22 mouse cellular contexts compared by ENCODE assay signal in the genomic region with DNA sequence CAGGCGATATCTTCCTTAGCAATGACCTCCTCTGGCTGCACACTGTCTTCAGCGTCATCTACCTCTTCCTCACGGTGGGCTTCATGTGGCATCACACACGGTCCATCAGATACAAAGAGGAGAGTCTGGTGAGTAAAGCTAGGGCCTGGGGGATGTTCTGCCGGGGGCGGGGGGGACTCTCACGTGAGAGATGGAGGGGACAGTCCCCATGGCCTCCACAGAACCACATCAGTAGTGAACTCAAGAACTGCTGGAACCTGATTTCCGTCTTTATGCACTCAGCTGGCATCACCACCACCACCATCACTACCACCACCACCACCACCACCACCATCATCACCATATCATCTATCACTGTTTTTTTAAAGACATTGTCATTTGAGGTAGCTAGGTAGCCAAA. TPM values are rescaled to one million over a fixed set of nuclear protein-coding genes. Genes with fewer than 3 reads are reported as not detected.
DNase-seq lines count a peak whose midpoint lies in the region; ATAC-seq lines count a peak whose summit lies in the region.
"Had no signal": no experiment of that assay in that cellular context is flagged by ENCODE, and none has a peak within 500 bp of the region (broad histone marks: within the 10 kb centered on the region; RNA-seq: fewer than 3 reads in every experiment).

No protein-coding gene starts in this region.

- 0 out of 2 replicates have a peak, but pooled peaks cover 5% of the 10 kb centered on the region for H3K4me1 ChIP-seq in kidney, embryonic 16.5 days (ENCODE audit: insufficient read depth, low read length)
- H3K4me1 ChIP-seq: forebrain, embryonic 13.5 days; heart, embryonic 10.5 days; hindbrain, embryonic 13.5 days had no signal

- H3K27ac ChIP-seq in kidney, embryonic 16.5 days (ENCODE audit: low read length), result 0 out of 2 replicates have a peak overlapping the region, but pooled peaks have one; percentile 9
- H3K27ac ChIP-seq: forebrain, embryonic 10.5 days; forebrain, embryonic 13.5 days; heart, adult 2 months; heart, embryonic 10.5 days; hindbrain, embryonic 10.5 days; hindbrain, embryonic 13.5 days had no signal

- no peak overlapping the region for H3K4me2 ChIP-seq in kidney, embryonic 16.5 days (replicated peaks; ENCODE audit: low read depth, low read length)
- H3K4me2 ChIP-seq: forebrain, embryonic 13.5 days; hindbrain, embryonic 13.5 days had no signal

- H3K27me3 ChIP-seq in kidney, embryonic 16.5 days (ENCODE audit: insufficient read depth, low read length), result no peaks in the 10 kb centered on the region
- H3K27me3 ChIP-seq: forebrain, embryonic 13.5 days; hindbrain, embryonic 13.5 days had no signal

- H3K9ac ChIP-seq in kidney, embryonic 16.5 days (replicated peaks; ENCODE audit: low read length), result no peak overlapping the region
- H3K9ac ChIP-seq: forebrain, embryonic 13.5 days; hindbrain, embryonic 13.5 days had no signal

- H3K4me3 ChIP-seq in kidney, embryonic 16.5 days (ENCODE audit: low read length), result no peak overlapping the region
- H3K4me3 ChIP-seq: forebrain, embryonic 10.5 days; forebrain, embryonic 13.5 days; heart, adult 2 months; heart, embryonic 10.5 days; hindbrain, embryonic 10.5 days; hindbrain, embryonic 13.5 days had no signal

- WGBS in kidney, embryonic 16.5 days, result 91% methylated on average over 8 of the region's 8 CpGs

- ATAC-seq in kidney, embryonic 16.5 days (ENCODE audit: low FRiP score, low TSS enrichment), result no peak
- peak; percentile 71 for ATAC-seq in CD4-positive, CD25-positive, alpha-beta regulatory T cell, adult 4 months
- ATAC-seq: forebrain, embryonic 13.5 days; forebrain, embryonic 16.5 days; hindbrain, embryonic 16.5 days; inflammation-experienced regulatory T-cells, adult 6 months had no signal

- peaks cover 7% of the 10 kb centered on the region; the same call in 1 of the 2 replicates for H3K36me3 ChIP-seq in kidney, embryonic 16.5 days (ENCODE audit: insufficient read depth, low read length)
- H3K36me3 ChIP-seq: forebrain, embryonic 10.5 days; hindbrain, embryonic 10.5 days; hindbrain, embryonic 13.5 days had no signal

- DNase-seq in kidney, adult 18-20 months, result no peak
- DNase-seq in CD4-positive helper T cell, adult 2 months (ENCODE audit: low read depth, low spot score), result peak; percentile 35
- DNase-seq in induced T-regulatory cell, adult 2 months (ENCODE audit: low read depth), result peak; percentile 47
- DNase-seq in layer of hippocampus, adult 11-12 months (ENCODE audit: low spot score), result no peak
- no peak for DNase-seq in urinary bladder, adult 2 months (ENCODE audit: low spot score)
- DNase-seq: B cell, adult 2 months; cerebellum, adult 18-20 months; cerebellum, adult 9-10 months; cerebellum, postnatal 14 days; gastrocnemius, postnatal 10 days; gastrocnemius, postnatal 36 days had no signal

- H3K9me3 ChIP-seq in kidney, embryonic 16.5 days (ENCODE audit: low read length), result no peaks in the 10 kb centered on the region
- H3K9me3 ChIP-seq: forebrain, embryonic 10.5 days; forebrain, embryonic 13.5 days; heart, embryonic 10.5 days; hindbrain, embryonic 10.5 days; hindbrain, embryonic 13.5 days had no signal

RNA-seq across cellular contexts. Expression of gene Tmem63a, which starts 14.3 kb away (rescaled TPM):
- polyA plus RNA-seq in kidney, embryonic 16.5 days (2015; fragmentation: Nextera tagmentation; extraction: Ambion mirVana), result 11.8 and 13.1 TPM in 2 replicates
- 10 to 100 TPM; 17.2 to 34.7 TPM for polyA plus RNA-seq in CD4-positive, CD25-positive, alpha-beta regulatory T cell, adult 4 months (2017; shearing (Covaris generic))
- 72.8 and 80.0 TPM in 2 replicates for polyA plus RNA-seq in urinary bladder, adult 2 months (2012; rRNA removed)

RNA-seq across cellular contexts. Expression of gene Lefty1, which starts 21.6 kb away (rescaled TPM):
- 1.2 TPM in 2 replicates for polyA plus RNA-seq in kidney, embryonic 16.5 days (2015; fragmentation: Nextera tagmentation; extraction: Ambion mirVana)
- polyA plus RNA-seq in CD4-positive, CD25-positive, alpha-beta regulatory T cell, adult 4 months (2017; shearing (Covaris generic)), result not detected
- 27.3 and 32.8 TPM in 2 replicates for polyA plus RNA-seq in urinary bladder, adult 2 months (2012; rRNA removed)
- polyA plus RNA-seq: forebrain, embryonic 13.5 days; inflammation-experienced regulatory T-cells, adult 6 months had no signal

RNA-seq across cellular contexts. Expression of gene Pycr2, which starts 52.3 kb away (rescaled TPM):
- 111 TPM in 2 replicates for polyA plus RNA-seq in kidney, embryonic 16.5 days (2015; fragmentation: Nextera tagmentation; extraction: Ambion mirVana)
- polyA plus RNA-seq in CD4-positive, CD25-positive, alpha-beta regulatory T cell, adult 4 months (2017; shearing (Covaris generic)), result 10 to 100 TPM; 40.9 to 59.2 TPM
- 34.1 and 46.5 TPM in 2 replicates for polyA plus RNA-seq in urinary bladder, adult 2 months (2012; rRNA removed)

Comparison
In these comparisons a context has a peak if more than half of its experiments do, and no peak if none do; other contexts are left out.
1. DNase-seq: peak in CD4-positive helper T cell, adult 2 months (single experiment) and induced T-regulatory cell, adult 2 months (single experiment); none in kidney, adult 18-20 months (single experiment), layer of hippocampus, adult 11-12 months (single experiment) and urinary bladder, adult 2 months (single experiment).
2. RNA of gene Lefty1, which starts 21.6 kb away (polyA plus RNA-seq): 27.3 to 32.8 TPM in urinary bladder, adult 2 months; 1.2 TPM in kidney, embryonic 16.5 days and not detected in CD4-positive, CD25-positive, alpha-beta regulatory T cell, adult 4 months; every median in the first group is over 10 times any median in the second.